Mouse (Mus musculus) embryonic fibroblast, embryonic 13.5 days (primary cell): ENCODE measurements at regions not wholly inside any gene's neighbourhood (a gene's known extent, or its start where the extent isn't known, plus 50 kb on each side); places are given as distances from the start of the nearest gene placed in this dataset.

ENCODE experiments used
- CTCF ChIP-seq: IDR thresholded peaks from 2 replicates; pipeline ENCODE4 v1.5.1; 2011; ENCODE audit warnings: mild to moderate bottlenecking, control low read depth, low read length, moderate library complexity, borderline replicate concordance; ENCODE audit not compliant: insufficient read depth
- POLR2A ChIP-seq: IDR thresholded peaks from 2 replicates; pipeline ENCODE4 v1.6.1; 2011; ENCODE audit warnings: low read depth, mild to moderate bottlenecking, control low read depth, low read length, moderate library complexity

DNA sequence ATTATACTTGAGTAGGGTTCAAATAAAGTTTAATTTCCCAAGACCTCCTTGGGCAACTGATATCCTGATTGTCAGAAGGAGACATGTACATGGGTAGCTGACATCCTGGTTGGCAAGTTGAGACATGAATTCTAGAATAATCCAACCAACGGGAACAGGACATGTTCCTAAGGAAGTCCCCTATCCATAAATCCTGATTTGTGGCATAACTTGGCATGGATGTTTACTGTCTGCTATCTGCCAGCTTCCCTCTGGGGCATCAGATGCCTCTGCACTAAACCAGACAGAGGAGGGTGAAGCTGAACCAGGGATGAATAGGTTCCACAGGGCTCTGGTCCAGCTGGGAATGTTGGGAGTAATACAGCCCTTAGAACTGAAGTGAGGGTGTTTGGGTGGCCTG, 94.7 kb downstream of the Mtpn start:
- TF ChIP-seq CTCF, result no peak
- no peak for TF ChIP-seq POLR2A
